Comparison of ENCODE assay signal across 18 mouse cellular contexts in genomic region chr19:57985918-57986900, GRCm38 (mm10).
DNase-seq lines count a peak whose midpoint lies in the region; ATAC-seq and TF ChIP-seq lines count a peak whose summit lies in the region.
"Had no signal": no experiment of that assay in that cellular context is flagged by ENCODE, and none has a peak within 500 bp of the region (broad histone marks: within the 10 kb centered on the region; RNA-seq: fewer than 3 reads in every experiment).

No protein-coding gene starts in this region.

- no peaks in the 10 kb centered on the region for H3K4me1 ChIP-seq in neural tube, embryonic 11.5 days (ENCODE audit: control insufficient read depth, insufficient read depth, low read length)
- peaks cover 23% of the 10 kb centered on the region for H3K4me1 ChIP-seq in forebrain, embryonic 15.5 days
- H3K4me1 ChIP-seq in hindbrain, postnatal 0 days (ENCODE audit: insufficient read depth, low read length), result 0 out of 2 replicates have a peak, but pooled peaks cover 3% of the 10 kb centered on the region
- 0 out of 2 replicates have a peak, but pooled peaks cover 5% of the 10 kb centered on the region for H3K4me1 ChIP-seq in neural tube, embryonic 14.5 days (ENCODE audit: control insufficient read depth, insufficient read depth, low read length)
- H3K4me1 ChIP-seq in liver, embryonic 12.5 days, result no peaks in the 10 kb centered on the region
- H3K4me1 ChIP-seq: stomach, embryonic 15.5 days had no signal

- no peaks in the 10 kb centered on the region for H3K36me3 ChIP-seq in neural tube, embryonic 11.5 days (ENCODE audit: control insufficient read depth, insufficient read depth, low read length)
- H3K36me3 ChIP-seq in forebrain, embryonic 15.5 days, result no peaks in the 10 kb centered on the region
- no peaks in the 10 kb centered on the region for H3K36me3 ChIP-seq in hindbrain, postnatal 0 days (ENCODE audit: insufficient read depth, low read length)
- H3K36me3 ChIP-seq in neural tube, embryonic 14.5 days (ENCODE audit: control insufficient read depth, insufficient read depth, low read length), result no peaks in the 10 kb centered on the region
- no peaks in the 10 kb centered on the region for H3K36me3 ChIP-seq in liver, embryonic 12.5 days
- H3K36me3 ChIP-seq: heart, embryonic 13.5 days; stomach, embryonic 15.5 days had no signal

- H3K4me3 ChIP-seq in neural tube, embryonic 11.5 days (ENCODE audit: low read depth, low read length), result no peak overlapping the region
- H3K4me3 ChIP-seq in forebrain, embryonic 15.5 days, result no peak overlapping the region
- no peak overlapping the region for H3K4me3 ChIP-seq in hindbrain, postnatal 0 days (ENCODE audit: low read length)
- no peak overlapping the region for H3K4me3 ChIP-seq in neural tube, embryonic 14.5 days (ENCODE audit: low read depth, low read length)
- H3K4me3 ChIP-seq in liver, embryonic 12.5 days, result no peak overlapping the region
- H3K4me3 ChIP-seq: heart, embryonic 13.5 days; left cerebral cortex, adult 2 months; stomach, embryonic 15.5 days had no signal

- no peaks in the 10 kb centered on the region for H3K27me3 ChIP-seq in neural tube, embryonic 11.5 days (ENCODE audit: control insufficient read depth, insufficient read depth, low read length)
- H3K27me3 ChIP-seq in forebrain, embryonic 15.5 days, result no peaks in the 10 kb centered on the region
- no peaks in the 10 kb centered on the region for H3K27me3 ChIP-seq in hindbrain, postnatal 0 days (ENCODE audit: insufficient read depth, low read length)
- H3K27me3 ChIP-seq in neural tube, embryonic 14.5 days (ENCODE audit: control insufficient read depth, insufficient read depth, low read length), result no peaks in the 10 kb centered on the region
- H3K27me3 ChIP-seq in liver, embryonic 12.5 days (replicated peaks), result no peaks in the 10 kb centered on the region
- H3K27me3 ChIP-seq: heart, embryonic 13.5 days; stomach, embryonic 15.5 days had no signal

- peak; percentile 61; the same call in 1 of the 2 replicates for ATAC-seq in neural tube, embryonic 11.5 days (ENCODE audit: insufficient read depth, low FRiP score, low TSS enrichment)
- peak; percentile 48; the same call in 1 of the 2 replicates for ATAC-seq in forebrain, embryonic 15.5 days (replicated peaks)
- peak; percentile 83 for ATAC-seq in hindbrain, postnatal 0 days
- ATAC-seq in neural tube, embryonic 14.5 days (ENCODE audit: low read depth), result peak; percentile 44; the same call in 1 of the 2 replicates
- ATAC-seq in liver, embryonic 12.5 days, result no peak
- ATAC-seq: CD4-positive, CD25-positive, alpha-beta regulatory T cell, adult 4 months had no signal

- H3K27ac ChIP-seq in neural tube, embryonic 11.5 days (ENCODE audit: low read depth, low read length), result no peak overlapping the region
- peak overlapping the region; percentile 41 for H3K27ac ChIP-seq in forebrain, embryonic 15.5 days (replicated peaks)
- no peak overlapping the region for H3K27ac ChIP-seq in hindbrain, postnatal 0 days
- no peak overlapping the region for H3K27ac ChIP-seq in neural tube, embryonic 14.5 days (ENCODE audit: low read depth, low read length)
- no peak overlapping the region for H3K27ac ChIP-seq in liver, embryonic 12.5 days
- H3K27ac ChIP-seq: heart, embryonic 13.5 days; left cerebral cortex, adult 2 months; stomach, embryonic 15.5 days had no signal

- 70% methylated on average over 21 of the region's 21 CpGs for WGBS in neural tube, embryonic 11.5 days
- 25% methylated on average over 21 of the region's 21 CpGs for WGBS in forebrain, embryonic 15.5 days
- 36% methylated on average over 21 of the region's 21 CpGs for WGBS in hindbrain, postnatal 0 days
- WGBS in neural tube, embryonic 14.5 days, result 42% methylated on average over 21 of the region's 21 CpGs
- WGBS in liver, embryonic 12.5 days (ENCODE audit: insufficient replicate concordance), result 80% methylated on average over 21 of the region's 21 CpGs

- no peaks in the 10 kb centered on the region for H3K9me3 ChIP-seq in neural tube, embryonic 11.5 days (ENCODE audit: control insufficient read depth, low read length)
- no peaks in the 10 kb centered on the region for H3K9me3 ChIP-seq in forebrain, embryonic 15.5 days
- H3K9me3 ChIP-seq in hindbrain, postnatal 0 days (ENCODE audit: low read length), result no peaks in the 10 kb centered on the region
- H3K9me3 ChIP-seq in neural tube, embryonic 14.5 days (ENCODE audit: control insufficient read depth, low read length), result no peaks in the 10 kb centered on the region
- H3K9me3 ChIP-seq in liver, embryonic 12.5 days (replicated peaks), result no peaks in the 10 kb centered on the region
- H3K9me3 ChIP-seq: heart, embryonic 13.5 days; stomach, embryonic 15.5 days had no signal

- no peak overlapping the region for H3K9ac ChIP-seq in neural tube, embryonic 11.5 days (ENCODE audit: low read length)
- H3K9ac ChIP-seq in forebrain, embryonic 15.5 days (replicated peaks), result no peak overlapping the region
- H3K9ac ChIP-seq in hindbrain, postnatal 0 days (replicated peaks; ENCODE audit: low read length), result no peak overlapping the region
- no peak overlapping the region for H3K9ac ChIP-seq in neural tube, embryonic 14.5 days (replicated peaks; ENCODE audit: low read depth, low read length)
- no peak overlapping the region for H3K9ac ChIP-seq in liver, embryonic 12.5 days
- H3K9ac ChIP-seq: heart, embryonic 13.5 days; stomach, embryonic 15.5 days had no signal

- no peak for TF ChIP-seq CTCF in hindbrain, postnatal 0 days (IDR thresholded peaks at IDR 0.05; ENCODE audit: low read depth)

- DNase-seq in neural tube, embryonic 11.5 days (ENCODE audit: low spot score), result peak; percentile 37
- no peak for DNase-seq in neural tube, embryonic 10.5 days (ENCODE audit: extremely low spot score, low spot score)
- DNase-seq in hindbrain, postnatal 0 days (ENCODE audit: low spot score), result peak; percentile 46
- no peak for DNase-seq in urinary bladder, postnatal 14 days (ENCODE audit: low spot score)
- DNase-seq in right cerebral cortex, postnatal 10 days (ENCODE audit: low spot score in 2 of 2), result no peak
- DNase-seq: cerebellum, adult 18-20 months; gastrocnemius, postnatal 25 days; kidney, adult 9 months; liver; lung, postnatal 10 days; thymus, postnatal 25 days had no signal

- H3K4me2 ChIP-seq in neural tube, embryonic 11.5 days (ENCODE audit: low read depth), result no peak overlapping the region
- H3K4me2 ChIP-seq in forebrain, embryonic 15.5 days (replicated peaks), result no peak overlapping the region
- H3K4me2 ChIP-seq in hindbrain, postnatal 0 days (ENCODE audit: low read depth, low read length), result no peak overlapping the region
- no peak overlapping the region for H3K4me2 ChIP-seq in neural tube, embryonic 14.5 days (ENCODE audit: low read depth, low read length)
- H3K4me2 ChIP-seq in liver, embryonic 12.5 days, result no peak overlapping the region
- H3K4me2 ChIP-seq: heart, embryonic 13.5 days; stomach, embryonic 15.5 days had no signal

Comparison
In these comparisons a context has a peak if more than half of its experiments do, and no peak if none do; other contexts are left out.
1. DNase-seq: peak in neural tube, embryonic 11.5 days (single experiment) and hindbrain, postnatal 0 days (single experiment); none in neural tube, embryonic 10.5 days (single experiment), urinary bladder, postnatal 14 days (single experiment) and right cerebral cortex, postnatal 10 days (0 of 2).